Mouse (Mus musculus) midbrain, embryonic 10.5 days (tissue): Measurements from ENCODE around the gene Dock7. TPM values are rescaled to one million over a fixed set of nuclear protein-coding genes. Genes with fewer than 3 reads are reported as not detected.
A peak's percentile ranks its signal among the peaks of the same experiment; 100 is the strongest.

Source experiments
- DNase-seq: peaks from one replicate; pipeline ENCODE4 v3.0.0-alpha.2; 2017; ENCODE audit warnings: low spot score
- H3K27ac ChIP-seq: fragments of 300-500 bp; sonication (generic); replicated peaks from 2 replicates; pipeline ENCODE4 v1.5.1; 2016; ENCODE audit warnings: mild to moderate bottlenecking
- H3K27me3 ChIP-seq: fragments of 300-500 bp; sonication (generic); 2 replicates; pipeline ENCODE4 v1.6.1; 2016; ENCODE audit warnings: low read depth, mild to moderate bottlenecking; ENCODE audit not compliant: poor library complexity, severe bottlenecking
- H3K36me3 ChIP-seq: fragments of 300-500 bp; sonication (generic); 2 replicates; pipeline ENCODE4 v1.6.1; 2016; ENCODE audit warnings: mild to moderate bottlenecking, moderate library complexity
- H3K4me1 ChIP-seq: fragments of 300-500 bp; sonication (generic); 2 replicates; pipeline ENCODE4 v1.6.1; 2016
- H3K4me3 ChIP-seq: fragments of 300-500 bp; sonication (generic); 2 replicates; pipeline ENCODE4 v1.5.1; 2016; ENCODE audit warnings: mild to moderate bottlenecking, moderate library complexity
- H3K9me3 ChIP-seq: fragments of 300-500 bp; sonication (generic); replicated peaks from 2 replicates; pipeline ENCODE4 v1.6.1; 2016; ENCODE audit warnings: mild to moderate bottlenecking
- WGBS: fragments of 180-500 bp; shearing (Covaris S2); methylation state at CpG from one replicate; pipeline ENCODE4 v1.1.7; 2016; 5-methylcytosine and 5-hydroxymethylcytosine counted together
- polyA plus RNA-seq: library from polyadenylated mRNA; unstranded; fragments of >200 nt; fragmentation: Nextera tagmentation; extraction: Ambion mirVana; gene quantifications from 2 replicates; pipeline ENCODE4 v1.2.1, GENCODE M21; 2016

Gene Dock7
- polyA plus RNA-seq, 1 experiment from 2014 or later: 64.5 TPM

DNA sequence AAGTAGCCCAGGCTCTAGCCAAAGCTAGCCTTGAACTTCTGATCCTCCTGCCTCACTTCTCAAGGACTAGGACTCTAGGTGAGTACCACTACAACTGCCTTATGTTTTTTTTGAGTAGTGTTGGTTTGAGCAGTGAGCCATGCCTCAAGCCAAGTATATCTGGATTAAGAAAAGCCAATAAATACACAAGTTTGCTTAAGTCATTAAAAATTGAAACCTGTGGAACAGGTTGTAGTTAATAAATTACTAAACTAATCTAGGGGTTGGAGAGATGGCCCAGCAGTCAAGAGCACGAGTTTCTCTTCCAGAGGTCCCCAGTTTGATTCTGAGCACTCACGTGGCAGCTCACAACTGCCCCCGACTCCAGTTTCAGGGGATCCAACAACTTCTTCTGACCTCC lies 20.9 kb upstream of the Dock7 start:
- no peaks in the 10 kb centered on the region for H3K4me1 ChIP-seq
- no peaks in the 10 kb centered on the region for H3K27me3 ChIP-seq
- no peak for DNase-seq
- H3K9me3 ChIP-seq: 0 out of 2 replicates have a peak, but pooled peaks cover 4% of the 10 kb centered on the region
- H3K4me3 ChIP-seq: no peak overlapping the region
- H3K36me3 ChIP-seq: no peaks in the 10 kb centered on the region
- no peak overlapping the region for H3K27ac ChIP-seq
- WGBS: 82% methylated on average over 3 of the region's 3 CpGs

GRCm38 (mm10) chr4:99141171-99141570 lies 20.5 kb upstream of the Dock7 start:
- H3K4me1 ChIP-seq: no peaks in the 10 kb centered on the region
- no peak for DNase-seq
- WGBS: 81% methylated on average over 1 of the region's 1 CpGs
- H3K27me3 ChIP-seq: no peaks in the 10 kb centered on the region
- no peak overlapping the region for H3K4me3 ChIP-seq
- H3K9me3 ChIP-seq: 0 out of 2 replicates have a peak, but pooled peaks cover 4% of the 10 kb centered on the region
- H3K36me3 ChIP-seq: no peaks in the 10 kb centered on the region
- no peak overlapping the region for H3K27ac ChIP-seq

GRCm38 (mm10) chr4:99137986-99138641 lies 17.4 kb upstream of the Dock7 start:
- H3K9me3 ChIP-seq: no peaks in the 10 kb centered on the region
- 90% methylated on average over 8 of the region's 8 CpGs for WGBS
- no peaks in the 10 kb centered on the region for H3K36me3 ChIP-seq
- H3K27me3 ChIP-seq: no peaks in the 10 kb centered on the region
- H3K27ac ChIP-seq: no peak overlapping the region
- H3K4me1 ChIP-seq: peaks cover 7% of the 10 kb centered on the region; the same call in 1 of the 2 replicates
- no peak for DNase-seq
- H3K4me3 ChIP-seq: no peak overlapping the region

GRCm38 (mm10) chr4:99134522-99134921 lies 13.8 kb upstream of the Dock7 start:
- Histone ChIP-seq H3K27ac (no peak overlapping the region), H3K4me3 (no peak overlapping the region), H3K4me1 (peaks cover 7% of the 10 kb centered on the region; the same call in 1 of the 2 replicates), H3K27me3 (no peaks in the 10 kb centered on the region), H3K9me3 (no peaks in the 10 kb centered on the region), H3K36me3 (no peaks in the 10 kb centered on the region)
- 68% methylated on average over 3 of the region's 3 CpGs for WGBS
- DNase-seq: no peak

DNA sequence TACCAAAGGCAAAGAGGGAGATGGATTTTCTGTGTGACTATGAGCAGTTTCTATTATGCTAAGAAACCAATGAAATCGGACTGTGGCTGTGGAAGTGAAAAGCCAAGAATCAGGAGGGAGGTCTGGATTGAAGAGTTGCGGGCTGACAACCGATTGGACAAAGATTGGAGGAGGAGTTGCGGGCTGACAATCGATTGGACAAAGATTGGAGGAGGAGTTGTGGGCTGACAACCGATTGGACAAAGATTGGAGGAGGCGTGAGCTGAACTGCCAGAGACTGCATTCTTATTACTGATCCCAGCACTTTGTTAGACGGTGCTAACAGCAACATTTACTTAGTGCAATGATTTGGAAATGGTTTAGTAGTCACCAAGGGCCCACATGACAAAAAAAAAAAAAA lies 12.6 kb upstream of the Dock7 start:
- H3K4me3 ChIP-seq: no peak overlapping the region
- no peaks in the 10 kb centered on the region for H3K36me3 ChIP-seq
- peaks cover 7% of the 10 kb centered on the region; the same call in 1 of the 2 replicates for H3K4me1 ChIP-seq
- no peak overlapping the region for H3K27ac ChIP-seq
- no peak for DNase-seq
- no peaks in the 10 kb centered on the region for H3K9me3 ChIP-seq
- H3K27me3 ChIP-seq: no peaks in the 10 kb centered on the region
- 96% methylated on average over 8 of the region's 8 CpGs for WGBS

- Histone ChIP-seq H3K4me1 (peaks cover 7% of the 10 kb centered on the region; the same call in 1 of the 2 replicates), H3K27me3 (no peaks in the 10 kb centered on the region), H3K9me3 (no peaks in the 10 kb centered on the region), H3K36me3 (no peaks in the 10 kb centered on the region), H3K4me3 (no peak overlapping the region), H3K27ac (no peak overlapping the region)
- DNase-seq: no peak
- 79% methylated on average over 6 of the region's 6 CpGs for WGBS
Observed at GRCm38 (mm10) chr4:99132686-99133085, 12.0 kb upstream of the Dock7 start.

GRCm38 (mm10) chr4:99131227-99131653 lies 10.5 kb upstream of the Dock7 start:
- Histone ChIP-seq H3K27me3 (no peaks in the 10 kb centered on the region), H3K4me1 (peaks cover 7% of the 10 kb centered on the region; the same call in 1 of the 2 replicates), H3K36me3 (no peaks in the 10 kb centered on the region), H3K27ac (no peak overlapping the region), H3K4me3 (no peak overlapping the region), H3K9me3 (no peaks in the 10 kb centered on the region)
- WGBS: 90% methylated on average over 9 of the region's 9 CpGs
- DNase-seq: no peak

- no peak for DNase-seq
- 70% methylated on average over 3 of the region's 3 CpGs for WGBS
- no peaks in the 10 kb centered on the region for H3K36me3 ChIP-seq
- no peak overlapping the region for H3K27ac ChIP-seq
- H3K4me1 ChIP-seq: peaks cover 25% of the 10 kb centered on the region
- no peak overlapping the region for H3K4me3 ChIP-seq
- no peaks in the 10 kb centered on the region for H3K9me3 ChIP-seq
- H3K27me3 ChIP-seq: peaks cover 16% of the 10 kb centered on the region
Observed at GRCm38 (mm10) chr4:99123546-99123945, 2.8 kb upstream of the Dock7 start.

- no peaks in the 10 kb centered on the region for H3K9me3 ChIP-seq
- DNase-seq: no peak
- WGBS: 92% methylated on average over 1 of the region's 1 CpGs
Observed at GRCm38 (mm10) chr4:99122786-99123185, 2.1 kb upstream of the Dock7 start.

DNA sequence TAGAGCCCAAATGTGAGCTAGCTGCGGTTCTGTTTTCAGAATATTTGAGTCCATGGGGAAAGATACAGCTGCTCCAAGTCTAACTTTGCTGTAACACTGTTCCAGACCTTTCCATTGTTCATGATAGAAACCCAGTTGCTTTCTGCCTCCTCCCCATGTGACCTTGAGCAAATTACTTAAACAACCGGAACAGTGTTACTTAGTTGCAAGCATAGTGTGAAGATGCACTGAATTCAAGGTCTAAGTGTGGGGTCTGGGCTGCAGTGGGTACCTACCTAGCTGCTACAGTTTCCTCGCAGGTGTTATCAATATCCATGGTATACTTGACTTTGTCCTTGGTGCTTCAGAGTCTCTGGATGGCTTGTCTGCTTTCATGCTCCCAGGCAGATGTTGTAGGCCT lies 1.3 kb upstream of the Dock7 start:
- Histone ChIP-seq H3K4me3 (no peak overlapping the region), H3K27ac (no peak overlapping the region), H3K4me1 (peaks cover 30% of the 10 kb centered on the region), H3K9me3 (no peaks in the 10 kb centered on the region), H3K36me3 (no peaks in the 10 kb centered on the region), H3K27me3 (peaks cover 16% of the 10 kb centered on the region)
- WGBS: 80% methylated on average over 3 of the region's 3 CpGs
- DNase-seq: no peak

More at GRCm38 (mm10) chr4:99122786-99123185, 2.1 kb upstream of the Dock7 start:
- Histone ChIP-seq H3K27ac (no peak overlapping the region), H3K4me1 (peaks cover 30% of the 10 kb centered on the region), H3K27me3 (peaks cover 16% of the 10 kb centered on the region), H3K4me3 (no peak overlapping the region), H3K36me3 (no peaks in the 10 kb centered on the region)

DNA sequence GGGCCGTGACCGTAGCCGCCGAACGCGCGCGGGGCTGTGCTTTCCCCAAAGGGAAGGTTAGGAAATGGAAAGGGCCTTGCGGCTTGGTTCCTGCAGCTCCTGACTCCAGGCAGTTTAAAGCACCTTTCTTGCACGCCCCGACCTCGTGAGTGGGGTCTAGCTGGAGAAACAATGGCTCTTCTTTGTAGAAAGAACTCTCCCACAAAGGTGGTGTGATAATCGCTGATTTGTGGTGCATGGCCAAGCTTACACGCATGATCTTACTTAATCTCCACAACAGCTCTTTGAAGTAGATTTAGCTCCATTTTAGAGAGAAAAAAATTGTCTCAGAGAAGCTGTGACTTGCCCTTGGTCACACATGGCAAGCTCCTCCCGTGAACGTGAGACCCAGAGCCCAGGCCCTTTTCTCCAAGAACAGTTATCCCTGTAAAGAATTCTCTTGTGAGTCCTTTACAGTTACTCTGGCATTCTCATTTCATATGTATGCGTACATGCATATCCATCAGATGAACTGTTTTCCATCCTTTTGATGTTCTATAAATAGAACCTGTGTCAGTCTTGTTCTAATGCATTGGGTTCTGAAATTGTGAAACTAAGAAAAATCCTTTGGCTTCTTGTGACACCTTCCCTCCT lies 524 bp upstream of the Dock7 start:
- no peak for DNase-seq
- no peaks in the 10 kb centered on the region for H3K36me3 ChIP-seq
- WGBS: 5% methylated on average over 17 of the region's 17 CpGs
- H3K27ac ChIP-seq: peak overlapping the region; percentile 97
- peaks cover 36% of the 10 kb centered on the region for H3K4me1 ChIP-seq
- H3K9me3 ChIP-seq: no peaks in the 10 kb centered on the region
- peaks cover 16% of the 10 kb centered on the region for H3K27me3 ChIP-seq
- peak overlapping the region; percentile 97 for H3K4me3 ChIP-seq

GRCm38 (mm10) chr4:99119051-99119450 lies 1.7 kb downstream of the Dock7 start:
- Histone ChIP-seq H3K27me3 (peaks cover 16% of the 10 kb centered on the region), H3K9me3 (no peaks in the 10 kb centered on the region), H3K4me3 (peak overlapping the region; percentile 97), H3K36me3 (no peaks in the 10 kb centered on the region), H3K27ac (no peak overlapping the region), H3K4me1 (peaks cover 39% of the 10 kb centered on the region)
- no peak for DNase-seq
- WGBS: 65% methylated on average over 5 of the region's 5 CpGs

GRCm38 (mm10) chr4:99115797-99116196 lies 4.9 kb downstream of the Dock7 start:
- 89% methylated on average over 9 of the region's 9 CpGs for WGBS
- Histone ChIP-seq H3K27me3 (no peaks in the 10 kb centered on the region), H3K4me1 (peaks cover 37% of the 10 kb centered on the region), H3K4me3 (no peak overlapping the region), H3K36me3 (no peaks in the 10 kb centered on the region), H3K9me3 (no peaks in the 10 kb centered on the region), H3K27ac (no peak overlapping the region)
- DNase-seq: no peak
